Mouse (Mus musculus): ENCODE data around the gene Lin7a.

Gene Lin7a

DNA sequence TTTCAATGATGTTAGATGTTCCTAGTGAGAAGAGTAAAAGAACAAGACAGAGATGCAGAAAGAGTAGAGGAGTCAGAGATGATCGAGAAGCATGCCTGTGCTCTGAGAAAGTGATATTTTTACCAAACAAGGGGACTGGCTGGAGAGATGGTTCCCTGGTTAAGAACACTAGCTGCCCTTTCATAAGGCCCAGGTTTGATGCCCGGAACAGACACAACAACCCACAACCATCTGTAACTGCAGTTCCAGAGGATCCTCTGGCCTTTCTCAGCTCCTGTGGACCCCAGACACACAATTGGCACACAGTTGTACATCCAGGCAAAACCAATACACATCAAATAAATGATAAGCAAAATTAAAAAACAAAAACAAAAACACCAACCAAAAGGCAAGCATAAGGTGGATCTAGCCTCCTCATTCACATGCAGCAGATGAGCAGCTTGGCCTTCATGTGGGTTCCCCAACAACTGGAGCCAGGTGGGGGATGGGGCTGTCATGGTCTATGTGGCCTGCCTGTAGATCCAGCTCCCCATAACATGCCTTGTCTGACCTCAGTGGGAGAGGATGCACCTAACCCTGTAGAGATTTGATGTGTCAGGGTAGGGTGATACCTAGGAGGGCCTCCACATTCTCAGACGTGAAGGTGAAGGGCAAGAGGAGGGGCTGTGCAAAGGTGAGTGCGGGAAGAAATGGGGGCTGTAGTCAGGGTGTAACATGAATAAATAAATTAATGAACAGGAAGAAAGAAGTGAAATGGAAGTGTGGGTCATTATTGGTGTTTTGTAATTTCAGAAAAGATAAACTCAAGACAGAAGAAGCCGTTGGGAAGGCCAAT lies 178.2 kb downstream of the Lin7a start:
- no peak for DNase-seq (ENCODE audit: low read depth, low spot score)

GRCm38 (mm10) chr10:107467819-107468218 lies 196.3 kb downstream of the Lin7a start:
- no peak for DNase-seq (ENCODE audit: low read depth, low spot score)
